Mouse (Mus musculus): ENCODE results near the gene Cbfb. TPM values are rescaled to one million over a fixed set of nuclear protein-coding genes. Genes with fewer than 3 reads are reported as not detected.
A peak's percentile ranks its signal among the peaks of the same experiment; 100 is the strongest.
"Not testable (repeated sequence)": the region's sequence is repeated elsewhere in the genome, so short reads cannot be mapped to it uniquely, and the experiment has no call there.

Cbfb gene
- total RNA-seq, 2 experiments from 2014 or later = 20.7 to 23.1 TPM

DNA sequence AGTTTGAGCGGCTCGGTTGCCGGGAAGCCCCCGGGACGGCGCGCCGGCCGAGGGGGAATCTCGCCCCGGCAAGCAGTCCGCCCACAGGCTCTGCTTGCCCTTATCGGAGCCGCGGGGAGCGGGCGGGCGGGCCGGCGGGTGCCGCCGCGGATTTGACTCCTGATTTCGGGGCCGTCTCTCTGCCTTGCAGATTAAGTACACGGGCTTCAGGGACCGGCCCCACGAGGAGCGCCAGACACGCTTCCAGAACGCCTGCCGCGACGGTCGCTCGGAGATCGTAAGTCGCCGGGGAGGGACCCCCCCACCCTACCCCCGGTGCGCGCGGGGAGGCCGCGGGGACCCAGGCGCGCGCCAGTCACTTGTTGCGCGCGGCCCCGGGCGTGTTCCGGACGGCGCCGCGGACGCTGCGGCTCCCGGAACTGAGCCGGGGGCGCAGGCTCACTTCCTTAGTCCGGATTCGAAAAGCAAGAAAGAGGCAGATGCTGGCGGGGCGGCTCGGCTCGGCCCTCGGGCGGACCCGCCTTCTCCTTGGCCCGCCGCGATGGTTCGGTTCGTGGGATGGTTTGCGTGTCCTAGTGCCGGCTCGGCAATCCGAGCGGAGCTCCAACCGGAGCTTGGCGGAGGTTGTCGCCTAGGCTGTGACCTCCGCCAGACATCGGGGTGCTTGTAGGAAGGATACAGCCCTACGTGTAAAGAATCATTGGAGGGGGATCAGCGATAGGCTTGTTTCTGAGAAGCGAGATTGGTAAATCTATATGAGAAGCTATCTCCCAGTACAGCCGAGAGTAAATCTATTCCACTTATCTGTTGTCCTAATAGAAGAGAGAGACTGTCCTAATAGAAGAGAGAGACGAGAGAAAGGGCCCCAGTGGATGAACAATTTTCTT lies 885 bp downstream of the Cbfb start:
- DNase-seq (ENCODE audit: low spot score in 2 of 2) = peak; percentile 25 to 49
- intact Hi-C loops (cut with DNase I) = loop anchor here (5.0 kb wide), 1 partner anchor 36 kb away; no protein-coding TSS in a partner anchor

- intact Hi-C loops (cut with DNase I) = loop anchor here (5.0 kb wide), 1 partner anchor 35 kb away; no protein-coding TSS in a partner anchor
- DNase-seq (ENCODE audit: low spot score in 2 of 2) = no peak
Measured at GRCm38 (mm10) chr8:105172003-105172362, 1.5 kb downstream of the Cbfb start.

- DNase-seq (ENCODE audit: low spot score in 2 of 2); intact Hi-C loops (cut with DNase I): not testable (repeated sequence)
Measured at GRCm38 (mm10) chr8:105175287-105175686, 4.8 kb downstream of the Cbfb start.

GRCm38 (mm10) chr8:105178211-105178800 lies 7.8 kb downstream of the Cbfb start:
- intact Hi-C loops (cut with DNase I) = no loop called here
- no peak for DNase-seq (ENCODE audit: low spot score in 2 of 2)

GRCm38 (mm10) chr8:105182201-105182600 lies 11.7 kb downstream of the Cbfb start:
- DNase-seq (ENCODE audit: low spot score in 2 of 2) = no peak
- intact Hi-C loops (cut with DNase I) = no loop called here

- intact Hi-C loops (cut with DNase I) = no loop called here
Measured at GRCm38 (mm10) chr8:105186467-105187005, 16.1 kb downstream of the Cbfb start.

GRCm38 (mm10) chr8:105192182-105192581 lies 21.7 kb downstream of the Cbfb start:
- DNase-seq (ENCODE audit: low spot score in 2 of 2) = peak in 1 of 2 experiments; percentile 12
- intact Hi-C loops (cut with DNase I) = no loop called here

More at GRCm38 (mm10) chr8:105186467-105187005, 16.1 kb downstream of the Cbfb start:
- no peak for DNase-seq (ENCODE audit: low spot score in 2 of 2)

GRCm38 (mm10) chr8:105205748-105206147 lies 35.3 kb downstream of the Cbfb start:
- intact Hi-C loops (cut with DNase I) = loop anchor here (5.0 kb wide), 1 partner anchor 33 kb away; the partner anchor contains the start of gene Cbfb
- DNase-seq (ENCODE audit: low spot score in 2 of 2) = no peak

GRCm38 (mm10) chr8:105206766-105207275 lies 36.3 kb downstream of the Cbfb start:
- intact Hi-C loops (cut with DNase I) = loop anchor here (5.0 kb wide), 1 partner anchor 35 kb away; the partner anchor contains the start of gene Cbfb
- DNase-seq (ENCODE audit: low spot score in 2 of 2) = peak in 1 of 2 experiments; percentile 8

DNA sequence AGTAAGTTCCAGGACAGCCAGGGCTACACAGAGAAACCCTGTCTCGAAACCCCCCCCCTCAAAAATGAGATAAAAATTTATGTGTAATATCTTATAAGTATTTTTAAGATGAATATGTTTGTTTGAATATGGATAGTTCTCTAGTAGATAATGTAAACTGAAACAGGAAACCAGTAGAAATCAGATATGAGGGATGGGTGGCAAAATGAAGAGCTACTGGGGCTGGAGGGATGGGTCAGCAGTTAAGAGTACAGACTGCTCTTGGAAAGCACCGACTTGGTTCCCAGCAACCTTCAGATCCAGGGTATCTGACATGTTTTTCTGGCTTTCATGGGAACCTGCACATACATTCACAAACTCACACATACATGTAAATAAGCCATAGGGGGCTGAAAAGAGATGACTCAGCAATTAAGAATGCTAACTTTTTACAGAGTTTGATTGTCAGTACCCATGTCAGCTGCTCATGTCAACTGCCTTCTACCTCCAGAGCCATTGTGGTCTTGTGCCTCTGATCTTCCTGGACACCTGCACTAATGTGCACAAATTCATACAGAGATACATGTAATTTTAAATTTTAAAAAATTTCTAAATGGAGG lies 37.3 kb downstream of the Cbfb start:
- DNase-seq (ENCODE audit: low spot score in 2 of 2) = no peak
- intact Hi-C loops (cut with DNase I) = loop anchor here (5.0 kb wide), 1 partner anchor 35 kb away; the partner anchor contains the start of gene Cbfb

DNA sequence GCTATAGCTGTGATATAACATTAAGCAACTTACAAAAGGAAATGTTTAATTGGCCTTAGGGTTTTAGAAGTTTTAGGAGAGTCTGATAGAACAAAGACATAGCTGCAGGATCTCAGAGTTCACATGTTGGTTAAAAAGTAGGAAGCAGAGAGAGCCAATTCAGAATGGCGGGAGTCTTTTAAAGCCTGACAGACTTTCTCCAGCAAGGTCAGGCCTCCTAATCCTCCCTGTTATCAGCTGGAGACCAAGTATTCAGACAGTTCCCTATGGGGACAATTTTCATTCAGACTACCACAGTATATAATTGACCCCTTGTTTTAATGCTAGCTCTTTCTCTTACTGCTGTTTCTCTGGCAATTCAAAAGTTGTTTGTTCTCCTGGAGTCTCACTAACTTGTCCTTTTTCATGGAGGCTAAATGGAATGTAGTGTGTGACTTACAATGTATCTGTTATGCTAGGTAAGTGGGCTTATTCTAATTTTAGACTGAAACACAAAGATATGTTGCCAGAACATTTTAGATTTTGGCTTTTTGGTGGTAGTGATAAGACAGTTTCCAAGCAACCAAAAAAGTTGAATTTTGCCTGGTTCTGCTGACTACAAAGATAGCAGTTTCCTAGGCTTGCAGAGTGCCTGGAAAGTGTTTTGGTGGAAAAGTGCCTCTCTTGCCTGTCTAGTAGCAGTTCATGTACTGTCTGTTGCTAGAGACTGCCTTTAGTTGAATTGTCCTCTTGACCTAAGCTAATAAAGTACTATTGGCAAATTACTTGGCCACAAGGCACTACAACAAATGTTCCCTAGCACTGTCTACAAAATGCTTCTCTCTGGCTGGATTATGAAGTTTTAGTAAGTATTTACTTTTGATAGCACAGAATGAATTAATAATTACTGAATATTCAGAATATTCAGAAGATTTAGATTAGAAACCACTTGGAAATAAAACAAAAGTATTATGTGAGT lies 39.0 kb downstream of the Cbfb start:
- no peak for DNase-seq (ENCODE audit: low spot score in 2 of 2)
- intact Hi-C loops (cut with DNase I) = loop anchor here (5.0 to 10.0 kb wide), 2 partner anchors 37 to 265 kb away; partner anchors contain the start of genes Cbfb and Ces2f

GRCm38 (mm10) chr8:105214104-105214503 lies 43.6 kb downstream of the Cbfb start:
- DNase-seq (ENCODE audit: low spot score in 2 of 2) = no peak
- intact Hi-C loops (cut with DNase I) = loop anchor here (10.0 kb wide), 1 partner anchor 269 kb away; the partner anchor contains the start of gene Ces2f

DNA sequence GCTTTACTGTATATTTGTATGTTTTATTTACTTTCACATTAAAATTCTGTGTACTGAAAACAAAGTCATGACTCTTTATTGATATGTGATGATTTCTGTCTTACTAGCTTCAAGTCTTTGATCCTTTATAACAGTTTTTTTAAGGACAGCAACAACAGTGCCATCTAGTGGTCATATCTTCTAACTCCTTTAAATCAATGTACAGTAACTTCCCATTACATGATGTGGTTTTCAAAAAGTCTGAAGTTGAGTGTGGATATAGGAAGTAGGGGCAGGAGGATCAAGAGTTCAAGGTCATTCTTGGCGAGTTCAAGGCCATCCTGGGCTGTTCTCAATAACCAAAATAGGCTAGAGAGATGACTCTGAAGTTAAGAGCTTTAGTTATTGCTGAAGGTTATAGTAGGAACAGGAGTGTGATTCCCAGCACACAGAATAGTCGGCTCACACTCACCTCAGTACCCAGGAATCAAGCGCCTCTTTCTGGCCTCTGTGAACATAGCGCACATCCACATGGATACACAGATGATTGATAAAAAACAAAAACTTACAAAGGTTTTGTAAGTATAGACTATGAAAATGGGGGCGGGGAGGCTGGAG lies 47.5 kb downstream of the Cbfb start:
- peak; percentile 34 to 75 for DNase-seq (ENCODE audit: low spot score in 2 of 2)
- intact Hi-C loops (cut with DNase I) = loop anchor here (2.0 to 10.0 kb wide), 3 partner anchors 97 to 561 kb away; partner anchors contain the start of gene Ces2f

DNA sequence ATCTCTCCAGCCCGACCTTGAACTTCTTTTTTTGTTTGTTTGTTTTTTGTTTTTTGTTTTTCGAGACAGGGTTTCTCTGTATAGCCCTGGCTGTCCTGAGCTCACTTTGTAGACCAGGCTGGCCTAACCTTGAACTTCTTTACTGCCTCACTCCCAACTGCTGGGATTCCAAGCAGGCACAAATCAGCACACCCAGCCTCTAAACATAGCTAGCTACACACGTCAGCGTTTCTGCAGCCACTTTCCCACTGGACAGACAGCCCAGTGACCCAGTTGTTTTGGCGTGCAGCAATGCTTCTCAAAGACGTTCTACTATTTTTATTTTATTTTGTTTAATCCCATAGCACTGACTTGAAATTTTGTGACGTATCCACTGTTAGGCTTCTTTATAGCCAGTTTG lies 53.4 kb downstream of the Cbfb start:
- intact Hi-C loops (cut with DNase I) = loop anchor here (5.0 kb wide), 1 partner anchor 87 kb away; no protein-coding TSS in a partner anchor
- DNase-seq (ENCODE audit: low spot score in 2 of 2) = no peak

GRCm38 (mm10) chr8:105224413-105225271 lies 54.2 kb downstream of the Cbfb start, which contains the start of gene D230025D16Rik:
D230025D16Rik (plus strand) TSS chr8:105225145.
- intact Hi-C loops (cut with DNase I) = loop anchor here (5.0 kb wide), 1 partner anchor 87 kb away; no protein-coding TSS in a partner anchor
- peak; percentile 93 to 96 for DNase-seq (ENCODE audit: low spot score in 2 of 2)

DNA sequence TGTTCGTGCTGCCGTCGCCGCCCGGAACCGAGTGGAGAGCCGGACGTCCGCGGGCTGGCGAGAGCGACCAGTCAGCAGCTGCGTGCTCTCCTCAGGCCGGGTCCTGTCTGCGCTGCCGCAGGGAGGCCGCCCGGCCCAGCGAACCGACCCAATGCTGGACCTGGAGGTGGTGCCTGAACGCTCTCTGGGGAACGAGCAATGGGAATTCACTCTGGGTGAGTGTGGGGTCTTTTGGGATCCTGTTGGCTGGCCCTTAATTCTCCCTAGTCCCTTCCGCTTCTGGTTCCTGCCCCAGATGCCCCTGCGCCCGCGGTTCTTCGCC lies 54.8 kb downstream of the Cbfb start:
- DNase-seq (ENCODE audit: low spot score in 2 of 2) = no peak
- intact Hi-C loops (cut with DNase I) = no loop called here

- intact Hi-C loops (cut with DNase I) = no loop called here
- no peak for DNase-seq (ENCODE audit: low spot score in 2 of 2)
Measured at GRCm38 (mm10) chr8:105225917-105226316, 55.4 kb downstream of the Cbfb start.

Measured in left cerebral cortex, postnatal 14 days (tissue).